Mouse (Mus musculus): ENCODE results near the gene Gfra1. TPM values are rescaled to one million over a fixed set of nuclear protein-coding genes. Genes with fewer than 3 reads are reported as not detected.

Gfra1 gene
- polyA plus RNA-seq, 1 experiment from 2014 or later = 15.0 TPM

DNA sequence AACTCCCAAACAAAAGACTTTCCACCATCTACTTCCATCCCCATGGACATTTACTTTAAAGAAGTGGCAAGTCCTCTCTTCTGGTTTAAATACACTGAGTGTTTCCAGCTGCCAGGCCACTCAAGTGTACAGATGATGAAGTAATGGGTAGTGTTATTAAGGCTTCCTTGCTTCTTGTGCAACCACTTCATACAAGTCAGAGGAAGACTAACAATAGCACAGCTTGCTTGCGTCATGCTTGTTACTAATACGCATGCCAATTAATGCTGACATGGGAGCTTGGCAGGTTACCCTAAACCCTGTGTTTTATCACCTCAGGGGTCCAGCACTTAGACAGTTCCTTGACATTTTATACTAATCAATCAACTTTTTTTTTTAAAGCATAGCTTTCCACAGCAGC is 196.5 kb downstream of the Gfra1 start:
- no peak overlapping the region for H3K9ac ChIP-seq (replicated peaks; ENCODE audit: low read length)
- DNase-seq (ENCODE audit: low spot score) = no peak
- H3K4me1 ChIP-seq (ENCODE audit: control insufficient read depth, insufficient read depth, low read length) = no peaks in the 10 kb centered on the region
- no peak overlapping the region for H3K4me2 ChIP-seq (ENCODE audit: low read depth, low read length)
- no peaks in the 10 kb centered on the region for H3K27me3 ChIP-seq (ENCODE audit: control insufficient read depth, insufficient read depth, low read length)
- H3K9me3 ChIP-seq (replicated peaks; ENCODE audit: control insufficient read depth, low read length) = no peaks in the 10 kb centered on the region
- no peaks in the 10 kb centered on the region for H3K36me3 ChIP-seq (replicated peaks; ENCODE audit: control insufficient read depth, insufficient read depth, low read depth, low read length)
- no peak for ATAC-seq (replicated peaks; ENCODE audit: insufficient number of reproducible peaks, low FRiP score, low TSS enrichment, low read depth)
- H3K27ac ChIP-seq (replicated peaks; ENCODE audit: low read depth, low read length) = no peak overlapping the region
- 59% methylated on average over 2 of the region's 2 CpGs for WGBS
- H3K4me3 ChIP-seq (ENCODE audit: low read depth, low read length) = no peak overlapping the region

DNA sequence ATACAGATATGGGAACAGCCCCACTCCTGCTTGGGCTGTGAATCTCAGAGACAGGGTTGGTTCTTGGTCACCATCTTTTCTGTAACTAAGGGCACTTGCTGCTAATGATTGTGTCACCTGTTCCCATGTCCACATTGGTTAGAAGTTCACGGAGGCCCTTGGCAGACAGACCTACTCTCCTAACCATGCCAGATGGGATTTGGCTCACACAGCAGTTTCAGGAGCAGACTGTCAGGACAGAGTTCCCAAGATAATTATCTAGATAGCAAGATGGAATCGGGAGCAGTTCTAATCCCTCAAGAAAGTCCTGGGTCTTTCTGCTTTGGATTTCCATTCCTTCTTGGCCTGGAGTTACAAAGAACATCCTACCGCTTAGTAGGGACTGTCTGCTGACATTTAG is 199.2 kb downstream of the Gfra1 start:
- H3K9ac ChIP-seq (replicated peaks; ENCODE audit: low read length) = no peak overlapping the region
- no peaks in the 10 kb centered on the region for H3K27me3 ChIP-seq (ENCODE audit: control insufficient read depth, insufficient read depth, low read length)
- H3K4me1 ChIP-seq (ENCODE audit: control insufficient read depth, insufficient read depth, low read length) = no peaks in the 10 kb centered on the region
- no peak overlapping the region for H3K4me3 ChIP-seq (ENCODE audit: low read depth, low read length)
- DNase-seq (ENCODE audit: low spot score) (no peak), ATAC-seq (replicated peaks; ENCODE audit: insufficient number of reproducible peaks, low FRiP score, low TSS enrichment, low read depth) (no peak)
- 93% methylated on average over 3 of the region's 3 CpGs for WGBS
- no peaks in the 10 kb centered on the region for H3K36me3 ChIP-seq (replicated peaks; ENCODE audit: control insufficient read depth, insufficient read depth, low read depth, low read length)
- no peak overlapping the region for H3K4me2 ChIP-seq (ENCODE audit: low read depth, low read length)
- H3K9me3 ChIP-seq (replicated peaks; ENCODE audit: control insufficient read depth, low read length) = no peaks in the 10 kb centered on the region
- no peak overlapping the region for H3K27ac ChIP-seq (replicated peaks; ENCODE audit: low read depth, low read length)

DNA sequence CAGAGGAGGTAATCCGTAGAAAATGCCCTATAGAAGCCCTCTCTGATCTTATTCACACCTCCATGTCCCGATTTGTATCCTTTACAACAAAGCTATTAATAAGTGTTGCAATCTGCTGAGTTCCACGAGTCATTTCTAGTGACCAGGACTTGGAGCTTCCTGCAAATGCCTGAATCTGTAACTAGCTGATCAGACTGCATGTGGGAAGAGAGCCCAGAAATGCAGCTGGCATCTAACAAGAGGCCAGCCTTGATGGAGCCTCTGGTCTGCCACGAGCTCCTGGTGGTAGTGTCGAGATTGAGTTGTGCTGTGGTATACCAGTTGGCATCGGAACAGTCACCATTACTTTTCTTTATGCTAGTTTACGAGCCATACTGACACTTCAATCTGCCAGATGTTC is 200.3 kb downstream of the Gfra1 start:
- Histone ChIP-seq H3K4me2 (ENCODE audit: low read depth, low read length) (no peak overlapping the region), H3K36me3 (replicated peaks; ENCODE audit: control insufficient read depth, insufficient read depth, low read depth, low read length) (no peaks in the 10 kb centered on the region), H3K27me3 (ENCODE audit: control insufficient read depth, insufficient read depth, low read length) (no peaks in the 10 kb centered on the region), H3K4me3 (ENCODE audit: low read depth, low read length) (no peak overlapping the region), H3K9me3 (replicated peaks; ENCODE audit: control insufficient read depth, low read length) (no peaks in the 10 kb centered on the region), H3K4me1 (ENCODE audit: control insufficient read depth, insufficient read depth, low read length) (no peaks in the 10 kb centered on the region), H3K27ac (replicated peaks; ENCODE audit: low read depth, low read length) (no peak overlapping the region), H3K9ac (replicated peaks; ENCODE audit: low read length) (no peak overlapping the region)
- ATAC-seq (replicated peaks; ENCODE audit: insufficient number of reproducible peaks, low FRiP score, low TSS enrichment, low read depth) (no peak), DNase-seq (ENCODE audit: low spot score) (no peak)
- WGBS = 91% methylated on average over 7 of the region's 7 CpGs

- no peak overlapping the region for H3K27ac ChIP-seq (replicated peaks; ENCODE audit: low read depth, low read length)
- no peak overlapping the region for H3K4me3 ChIP-seq (ENCODE audit: low read depth, low read length)
- DNase-seq (ENCODE audit: low spot score) (no peak), ATAC-seq (replicated peaks; ENCODE audit: insufficient number of reproducible peaks, low FRiP score, low TSS enrichment, low read depth) (no peak)
- 61% methylated on average over 3 of the region's 3 CpGs for WGBS
- no peaks in the 10 kb centered on the region for H3K27me3 ChIP-seq (ENCODE audit: control insufficient read depth, insufficient read depth, low read length)
- H3K9me3 ChIP-seq (replicated peaks; ENCODE audit: control insufficient read depth, low read length) = no peaks in the 10 kb centered on the region
- no peak overlapping the region for H3K9ac ChIP-seq (replicated peaks; ENCODE audit: low read length)
- no peaks in the 10 kb centered on the region for H3K36me3 ChIP-seq (replicated peaks; ENCODE audit: control insufficient read depth, insufficient read depth, low read depth, low read length)
- H3K4me2 ChIP-seq (ENCODE audit: low read depth, low read length) = no peak overlapping the region
- H3K4me1 ChIP-seq (ENCODE audit: control insufficient read depth, insufficient read depth, low read length) = no peaks in the 10 kb centered on the region
These were observed 201.5 kb downstream of the Gfra1 start for GRCm38 (mm10) chr19:58254172-58254571.

GRCm38 (mm10) chr19:58251698-58252097 is 204.0 kb downstream of the Gfra1 start:
- whole genome bisulfite sequencing = 90% methylated on average over 4 of the region's 4 CpGs
- H3K4me3 ChIP-seq (ENCODE audit: low read depth, low read length) = no peak overlapping the region
- ATAC-seq (replicated peaks; ENCODE audit: insufficient number of reproducible peaks, low FRiP score, low TSS enrichment, low read depth) (no peak), DNase-seq (ENCODE audit: low spot score) (no peak)
- H3K9ac ChIP-seq (replicated peaks; ENCODE audit: low read length) = no peak overlapping the region
- no peak overlapping the region for H3K4me2 ChIP-seq (ENCODE audit: low read depth, low read length)
- H3K27me3 ChIP-seq (ENCODE audit: control insufficient read depth, insufficient read depth, low read length) = no peaks in the 10 kb centered on the region
- no peak overlapping the region for H3K27ac ChIP-seq (replicated peaks; ENCODE audit: low read depth, low read length)
- H3K4me1 ChIP-seq (ENCODE audit: control insufficient read depth, insufficient read depth, low read length) = 0 out of 2 replicates have a peak, but pooled peaks cover 2% of the 10 kb centered on the region
- no peaks in the 10 kb centered on the region for H3K9me3 ChIP-seq (replicated peaks; ENCODE audit: control insufficient read depth, low read length)
- no peaks in the 10 kb centered on the region for H3K36me3 ChIP-seq (replicated peaks; ENCODE audit: control insufficient read depth, insufficient read depth, low read depth, low read length)

DNA sequence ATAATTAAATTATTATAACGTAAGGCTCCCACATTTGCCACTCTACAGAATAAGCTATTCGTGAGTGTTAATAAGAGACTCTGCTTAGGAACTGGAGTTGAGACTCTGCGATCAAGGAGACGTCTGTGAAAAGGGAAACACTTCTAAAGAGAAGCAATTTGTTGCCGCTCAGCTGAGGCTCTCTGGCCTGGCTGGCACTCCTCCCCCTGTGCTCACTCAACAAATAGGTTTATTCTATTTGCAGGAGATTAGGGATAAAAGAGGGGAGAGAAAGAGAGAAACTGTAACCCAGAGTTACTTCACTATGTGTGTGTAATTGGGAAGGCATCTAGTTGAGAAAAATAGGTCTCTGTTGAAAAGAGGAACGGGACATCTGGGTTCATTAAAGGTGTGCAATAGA is 204.6 kb downstream of the Gfra1 start:
- 60% methylated on average over 6 of the region's 6 CpGs for WGBS
- H3K9ac ChIP-seq (replicated peaks; ENCODE audit: low read length) = no peak overlapping the region
- no peak overlapping the region for H3K4me2 ChIP-seq (ENCODE audit: low read depth, low read length)
- H3K27me3 ChIP-seq (ENCODE audit: control insufficient read depth, insufficient read depth, low read length) = no peaks in the 10 kb centered on the region
- DNase-seq (ENCODE audit: low spot score) = no peak
- no peak for ATAC-seq (replicated peaks; ENCODE audit: insufficient number of reproducible peaks, low FRiP score, low TSS enrichment, low read depth)
- no peaks in the 10 kb centered on the region for H3K9me3 ChIP-seq (replicated peaks; ENCODE audit: control insufficient read depth, low read length)
- H3K27ac ChIP-seq (replicated peaks; ENCODE audit: low read depth, low read length) = no peak overlapping the region
- 0 out of 2 replicates have a peak, but pooled peaks cover 2% of the 10 kb centered on the region for H3K4me1 ChIP-seq (ENCODE audit: control insufficient read depth, insufficient read depth, low read length)
- no peaks in the 10 kb centered on the region for H3K36me3 ChIP-seq (replicated peaks; ENCODE audit: control insufficient read depth, insufficient read depth, low read depth, low read length)
- H3K4me3 ChIP-seq (ENCODE audit: low read depth, low read length) = no peak overlapping the region

- WGBS = 87% methylated on average over 8 of the region's 8 CpGs
- H3K27me3 ChIP-seq (ENCODE audit: control insufficient read depth, insufficient read depth, low read length) = no peaks in the 10 kb centered on the region
These were observed 205.5 kb downstream of the Gfra1 start for GRCm38 (mm10) chr19:58250237-58250636.

DNA sequence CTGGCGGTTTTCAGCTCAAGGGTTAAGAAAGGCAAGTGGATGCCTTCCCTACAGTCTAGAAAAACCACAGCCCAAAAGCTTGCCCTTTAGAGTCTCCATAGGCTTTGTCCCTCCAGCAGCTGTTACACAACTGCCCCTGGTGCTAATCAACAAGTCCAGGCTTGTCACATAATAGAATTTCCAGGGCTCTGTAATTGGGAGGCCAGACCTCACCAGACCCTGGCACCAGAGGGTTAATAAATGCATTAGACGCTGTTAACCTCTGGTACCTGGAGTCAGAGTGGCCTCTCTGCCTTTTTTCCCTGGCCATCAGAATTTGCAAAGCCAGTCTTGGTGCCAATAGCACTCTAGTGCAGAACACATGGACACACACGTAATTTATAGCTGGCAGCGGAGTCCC is 211.6 kb downstream of the Gfra1 start:
- Histone ChIP-seq H3K27ac (replicated peaks; ENCODE audit: low read depth, low read length) (no peak overlapping the region), H3K9me3 (replicated peaks; ENCODE audit: control insufficient read depth, low read length) (no peaks in the 10 kb centered on the region), H3K27me3 (ENCODE audit: control insufficient read depth, insufficient read depth, low read length) (no peaks in the 10 kb centered on the region), H3K9ac (replicated peaks; ENCODE audit: low read length) (no peak overlapping the region), H3K36me3 (replicated peaks; ENCODE audit: control insufficient read depth, insufficient read depth, low read depth, low read length) (no peaks in the 10 kb centered on the region), H3K4me3 (ENCODE audit: low read depth, low read length) (no peak overlapping the region), H3K4me2 (ENCODE audit: low read depth, low read length) (no peak overlapping the region), H3K4me1 (ENCODE audit: control insufficient read depth, insufficient read depth, low read length) (0 out of 2 replicates have a peak, but pooled peaks cover 2% of the 10 kb centered on the region)
- ATAC-seq (replicated peaks; ENCODE audit: insufficient number of reproducible peaks, low FRiP score, low TSS enrichment, low read depth) (no peak), DNase-seq (ENCODE audit: low spot score) (no peak)
- 60% methylated on average over 4 of the region's 4 CpGs for WGBS

More at GRCm38 (mm10) chr19:58250237-58250636, 205.5 kb downstream of the Gfra1 start:
- Histone ChIP-seq H3K36me3 (replicated peaks; ENCODE audit: control insufficient read depth, insufficient read depth, low read depth, low read length) (no peaks in the 10 kb centered on the region), H3K9ac (replicated peaks; ENCODE audit: low read length) (no peak overlapping the region), H3K9me3 (replicated peaks; ENCODE audit: control insufficient read depth, low read length) (no peaks in the 10 kb centered on the region), H3K4me3 (ENCODE audit: low read depth, low read length) (no peak overlapping the region), H3K27ac (replicated peaks; ENCODE audit: low read depth, low read length) (no peak overlapping the region), H3K4me1 (ENCODE audit: control insufficient read depth, insufficient read depth, low read length) (0 out of 2 replicates have a peak, but pooled peaks cover 2% of the 10 kb centered on the region), H3K4me2 (ENCODE audit: low read depth, low read length) (no peak overlapping the region)
- DNase-seq (ENCODE audit: low spot score) (no peak), ATAC-seq (replicated peaks; ENCODE audit: insufficient number of reproducible peaks, low FRiP score, low TSS enrichment, low read depth) (no peak)

Measured in embryonic facial prominence, embryonic 11.5 days (tissue).